Mouse (Mus musculus) T-cell, adult 2 months (primary cell): ENCODE data around the gene Shbg.

Experiments used
- DNase-seq: peaks from one replicate; pipeline ENCODE4 v3.0.0; 2022; ENCODE audit warnings: low spot score

Gene Shbg

DNA sequence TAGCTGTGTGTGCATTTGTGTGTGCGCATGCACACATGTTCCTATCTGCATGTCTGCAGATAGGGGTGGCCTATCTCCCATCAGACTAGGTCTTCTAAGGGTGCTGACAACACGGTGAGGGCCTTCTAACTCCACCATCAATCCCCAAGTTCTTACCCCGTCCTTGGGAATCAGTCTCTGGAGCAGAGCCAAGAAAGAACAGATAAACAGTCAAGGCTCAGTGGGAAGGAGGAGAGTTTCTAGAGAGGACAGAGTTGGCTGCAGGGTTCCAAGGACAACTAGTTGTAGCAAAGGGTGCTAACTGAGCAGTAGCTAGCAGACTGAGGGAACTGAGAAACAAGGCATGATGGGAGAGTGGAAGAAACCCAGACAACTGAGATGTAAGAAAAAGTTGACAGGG is 15.9 kb downstream of the Shbg start:
- DNase-seq: no peak

DNA sequence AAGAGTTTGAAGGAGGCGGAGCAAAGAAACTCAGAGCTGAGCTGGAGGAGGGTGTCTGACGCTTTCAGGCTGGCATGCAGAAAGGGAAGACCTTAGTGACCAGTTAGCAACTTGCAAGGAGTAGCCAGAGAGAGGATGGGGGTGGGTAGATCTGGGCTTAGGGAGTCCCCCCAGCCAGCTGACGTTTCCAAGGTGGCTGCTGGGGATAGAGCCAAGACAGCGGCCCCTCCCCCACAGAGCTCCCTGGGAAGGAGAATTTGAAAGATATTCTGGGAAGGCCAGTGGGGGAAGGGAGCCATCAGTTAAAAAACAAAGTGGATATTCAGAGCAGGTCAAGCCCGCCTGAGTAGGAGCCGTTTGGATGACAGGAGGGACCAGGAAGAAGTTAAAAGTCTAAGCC is 17.6 kb downstream of the Shbg start:
- no peak for DNase-seq

DNA sequence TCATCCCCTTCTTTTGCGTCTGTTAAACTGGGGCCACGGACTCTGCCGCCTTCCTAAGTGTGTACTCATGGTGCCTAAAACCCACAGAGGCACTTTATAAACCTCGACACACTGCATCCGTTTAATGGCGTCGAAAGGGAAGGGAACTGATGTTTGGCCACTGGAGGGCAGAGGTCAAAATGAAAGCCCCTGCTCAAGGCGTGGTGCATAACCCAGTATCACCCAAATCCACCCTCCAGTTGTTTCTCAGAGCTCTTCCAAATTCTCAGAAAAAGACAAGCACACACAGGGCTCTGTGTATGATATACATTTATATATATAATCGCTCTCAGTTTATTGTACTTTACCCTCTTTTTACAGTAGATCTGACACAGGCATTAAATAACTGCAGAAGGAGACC is 18.3 kb downstream of the Shbg start:
- no peak for DNase-seq

DNA sequence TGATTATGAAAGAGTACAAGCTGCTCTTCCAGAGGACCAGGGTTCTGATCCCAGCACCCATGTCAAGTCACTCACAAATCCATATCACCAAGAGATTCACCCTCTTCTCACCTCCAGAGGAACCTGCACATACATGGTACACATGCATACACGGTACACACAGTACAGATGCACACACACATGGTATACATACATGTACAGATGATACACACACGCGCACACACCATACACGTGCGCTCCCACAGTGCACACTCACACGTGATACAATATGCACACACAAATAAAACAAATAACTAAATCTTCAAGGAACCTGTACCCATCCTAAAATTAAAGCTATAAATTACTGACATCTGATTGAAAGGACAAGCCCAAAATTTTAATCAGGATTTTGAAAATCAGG is 22.9 kb downstream of the Shbg start:
- DNase-seq: no peak

DNA sequence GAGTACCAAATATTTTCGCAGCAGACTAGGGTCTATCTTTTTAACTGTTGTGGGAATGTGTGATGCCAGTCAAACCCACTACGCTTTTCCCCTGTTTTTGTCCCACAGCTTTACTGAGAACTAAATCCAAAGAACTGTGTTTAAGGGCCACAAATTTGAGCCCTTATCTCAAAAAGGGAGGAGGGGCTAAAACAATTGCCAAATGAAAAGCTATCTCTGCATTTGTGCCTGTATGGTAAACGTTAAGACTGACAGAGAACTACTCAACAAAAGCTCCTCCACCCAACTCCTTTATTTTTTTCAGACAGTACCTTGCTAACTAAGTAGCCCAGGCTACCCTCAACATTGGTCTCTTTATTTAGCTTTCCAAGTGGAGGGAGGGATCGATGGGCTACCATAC is 24.9 kb downstream of the Shbg start:
- DNase-seq: no peak

DNA sequence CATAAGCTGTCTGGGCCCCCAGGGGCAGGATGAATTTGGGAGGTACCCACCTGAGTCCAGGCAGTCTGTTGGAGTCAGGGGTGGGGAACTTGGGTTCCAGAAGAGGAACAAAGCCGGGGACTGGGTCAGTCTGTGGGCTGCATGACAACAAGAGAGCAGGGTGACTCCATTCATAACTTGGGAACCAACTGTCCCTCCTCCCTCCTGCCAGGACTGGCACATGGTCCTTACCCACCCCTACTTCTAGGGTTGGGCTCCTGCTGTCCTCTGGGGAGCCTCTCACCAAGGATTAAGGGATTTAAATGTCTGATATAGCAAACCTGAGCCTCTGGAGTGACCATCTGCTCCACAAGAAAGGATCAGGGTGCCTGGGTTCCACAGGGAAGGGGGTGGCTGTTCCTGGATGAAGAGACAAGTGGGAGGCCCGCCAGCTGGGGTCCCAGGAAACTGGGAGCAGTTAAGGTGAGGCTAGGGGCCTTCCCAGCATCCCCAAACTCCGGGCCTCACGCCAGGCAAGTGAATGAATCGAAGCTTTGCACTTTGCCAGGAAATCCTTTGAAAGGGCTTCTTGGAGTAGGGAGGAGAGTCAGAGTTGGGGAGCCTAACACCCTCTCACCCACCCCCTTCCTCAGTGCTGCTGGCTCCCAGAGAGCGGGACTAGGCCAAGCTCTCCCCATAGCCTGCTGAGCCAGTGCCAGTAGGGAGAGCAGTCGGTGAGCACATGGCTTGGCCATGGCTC is 25.6 kb downstream of the Shbg start:
- no peak for DNase-seq

DNA sequence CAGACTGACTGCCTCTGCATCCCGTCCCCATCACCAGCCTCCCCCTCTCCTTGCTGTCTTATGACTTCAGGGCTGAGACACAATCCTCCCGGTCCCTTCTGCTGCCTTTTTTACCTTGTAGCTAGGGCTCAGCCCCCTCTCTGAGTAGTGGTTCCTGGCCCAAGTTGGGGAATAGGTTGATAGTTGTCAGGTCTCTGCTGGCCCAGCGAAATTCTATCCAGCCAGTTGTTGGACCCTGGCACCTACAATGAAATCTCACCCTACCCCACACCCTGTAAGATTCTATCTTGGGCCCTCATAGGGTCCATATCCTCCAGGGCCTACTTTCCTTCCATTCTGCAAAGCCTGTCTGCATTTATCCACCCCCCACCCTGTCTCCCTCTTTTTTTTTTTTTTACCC is 26.3 kb downstream of the Shbg start:
- DNase-seq: no peak

DNA sequence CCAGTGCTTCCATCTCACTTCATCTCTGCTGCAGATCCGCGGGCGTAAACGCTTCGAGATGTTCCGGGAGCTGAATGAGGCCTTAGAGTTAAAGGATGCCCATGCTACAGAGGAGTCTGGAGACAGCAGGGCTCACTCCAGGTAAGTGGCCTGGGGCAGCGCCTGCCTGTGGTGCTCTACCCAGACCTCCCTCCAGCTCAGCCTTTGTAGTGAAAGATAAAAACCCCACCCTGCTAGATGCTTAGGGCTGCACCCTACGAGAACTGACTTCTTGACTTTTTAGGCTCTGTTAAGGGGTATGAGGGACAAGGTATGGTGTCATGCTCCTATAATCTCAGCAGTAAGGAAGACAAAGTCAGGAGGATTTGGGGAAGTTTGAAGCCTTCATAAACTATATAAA is 27.1 kb downstream of the Shbg start:
- DNase-seq: no peak

DNA sequence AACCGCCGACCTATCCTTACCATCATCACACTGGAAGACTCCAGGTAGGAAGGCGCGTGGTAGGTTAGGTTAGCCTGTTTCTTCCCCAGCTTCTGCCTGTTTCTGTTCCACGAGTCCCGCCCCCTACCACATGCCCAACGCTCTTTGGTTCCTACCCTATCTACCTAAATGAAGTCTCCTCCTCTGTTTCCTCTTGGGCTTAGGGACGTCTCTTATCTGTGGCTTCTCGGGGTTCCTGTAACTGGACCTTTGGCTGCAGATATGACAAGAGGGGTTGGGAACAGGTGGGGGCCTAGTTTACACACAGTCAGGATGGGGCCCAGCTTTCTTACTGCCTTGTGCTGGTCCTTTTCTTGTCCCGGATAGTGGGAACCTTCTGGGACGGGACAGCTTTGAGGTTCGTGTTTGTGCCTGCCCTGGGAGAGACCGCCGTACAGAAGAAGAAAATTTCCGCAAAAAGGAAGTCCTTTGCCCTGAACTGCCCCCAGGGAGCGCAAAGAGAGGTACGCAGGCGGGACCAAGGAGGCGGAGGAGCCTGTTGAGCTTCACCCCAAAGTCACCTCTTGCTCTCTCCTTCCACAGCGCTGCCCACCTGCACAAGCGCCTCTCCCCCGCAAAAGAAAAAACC is 28.4 kb downstream of the Shbg start:
- DNase-seq: no peak

DNA sequence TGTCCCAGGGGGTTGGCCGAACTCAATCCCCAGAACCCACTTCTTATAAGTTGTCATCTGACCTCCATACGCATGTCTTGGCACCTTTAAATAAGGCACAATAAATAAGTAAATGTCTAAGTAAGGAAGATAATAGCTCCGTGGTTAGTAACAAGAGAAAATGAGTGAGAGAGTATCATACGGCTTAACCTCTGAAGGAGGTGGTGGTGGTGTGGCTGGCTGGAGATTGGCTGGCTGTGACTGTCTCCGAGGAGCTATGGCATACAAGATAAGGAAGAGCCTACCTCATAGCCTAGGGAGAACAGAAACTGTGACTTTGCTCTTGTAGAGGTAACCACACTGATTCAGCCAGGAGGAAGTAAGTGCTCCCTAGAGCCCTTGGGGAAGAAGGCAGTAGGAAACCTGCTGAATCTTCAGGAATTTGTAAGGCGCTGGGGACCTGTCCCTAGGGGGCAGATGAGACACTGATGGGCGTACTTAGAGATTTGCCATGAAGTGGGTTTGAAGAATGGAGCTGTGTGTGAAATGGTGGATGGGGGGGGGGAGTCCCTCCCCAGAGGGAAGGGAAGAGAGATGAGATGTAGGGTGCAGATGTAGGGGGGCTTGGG is 31.9 kb downstream of the Shbg start:
- DNase-seq: no peak

DNA sequence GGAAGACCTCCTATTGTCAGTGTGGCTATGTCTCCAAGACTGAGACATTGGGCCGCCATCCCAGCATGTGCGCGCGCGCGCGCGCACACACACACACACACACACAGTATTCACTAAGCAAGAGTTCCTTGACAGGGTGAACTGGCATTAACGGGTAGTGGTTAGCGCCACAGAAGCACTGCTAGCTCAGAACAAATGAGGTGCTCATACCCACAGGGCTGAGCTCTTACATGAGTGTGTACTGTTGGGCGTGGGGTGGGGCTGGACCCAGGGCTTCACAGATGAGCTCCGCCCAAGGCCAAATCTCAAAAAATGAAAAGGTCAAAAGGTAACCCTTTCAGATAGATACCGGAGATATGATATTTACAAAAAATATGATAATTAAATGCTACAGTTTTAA is 32.8 kb downstream of the Shbg start:
- no peak for DNase-seq

DNA sequence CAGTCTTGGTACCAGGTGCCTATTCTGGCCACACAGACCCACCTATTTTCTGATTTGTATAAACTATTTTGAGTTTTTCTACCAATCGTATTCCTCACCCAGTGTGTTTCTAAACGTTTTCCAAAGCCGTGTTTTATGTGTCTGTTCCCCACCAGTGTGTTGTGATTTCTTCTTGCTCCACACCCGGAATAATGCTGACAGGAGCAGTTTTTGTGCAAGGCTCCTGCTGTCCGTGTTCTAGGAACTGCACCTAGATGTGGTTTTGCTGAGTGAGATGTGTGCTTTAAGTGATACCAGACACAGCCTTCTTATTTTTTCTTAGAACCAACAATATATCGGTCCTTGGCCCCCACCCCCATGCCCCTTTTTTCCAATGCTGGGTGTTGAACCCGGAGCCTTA is 33.7 kb downstream of the Shbg start:
- DNase-seq: no peak

DNA sequence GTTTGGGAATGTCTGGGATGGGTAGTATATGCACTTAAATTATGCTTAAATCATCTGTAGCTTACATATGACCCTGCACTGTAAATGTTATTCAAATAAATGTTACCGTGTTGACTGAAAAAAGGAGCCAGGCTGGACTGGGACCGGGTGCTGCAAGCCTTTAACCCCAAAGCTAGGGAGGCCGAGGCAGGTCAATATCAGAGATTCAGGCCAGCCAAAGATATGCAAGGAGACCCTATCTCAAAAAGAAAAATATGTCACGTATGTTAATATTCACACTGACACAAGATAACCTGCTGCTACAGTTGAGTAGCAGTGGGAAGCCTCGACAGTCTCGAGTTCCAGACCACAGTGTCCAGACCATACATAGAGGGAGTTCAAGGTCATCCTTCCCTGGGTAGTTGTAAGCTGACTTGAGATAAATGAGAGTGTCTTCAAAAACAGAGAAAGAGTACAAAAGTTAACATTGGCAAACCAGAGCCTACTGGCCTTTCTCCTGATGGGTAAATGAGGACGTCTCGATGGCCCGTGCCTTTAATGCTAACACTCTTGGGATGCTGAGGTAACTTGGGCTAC is 35.4 kb downstream of the Shbg start:
- no peak for DNase-seq

DNA sequence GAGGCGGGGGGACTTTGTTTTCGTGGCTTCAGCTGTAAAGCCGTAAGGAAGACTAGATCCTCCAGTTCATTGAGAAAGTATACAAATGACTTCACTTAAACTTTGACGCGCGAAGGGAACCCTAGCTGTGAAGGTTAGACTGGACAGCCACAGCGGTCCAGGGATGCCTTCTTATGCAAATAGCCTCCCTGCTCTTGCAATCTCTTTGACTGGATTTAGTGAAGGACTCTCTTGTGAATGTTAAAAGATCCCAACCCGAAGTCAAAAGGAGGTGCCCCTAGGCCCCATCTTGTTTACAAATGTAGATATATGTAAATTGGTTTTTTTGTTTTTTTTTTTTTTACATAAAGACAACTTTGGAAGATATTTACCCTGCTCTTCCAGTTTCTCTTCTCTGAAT is 35.9 kb downstream of the Shbg start:
- no peak for DNase-seq

DNA sequence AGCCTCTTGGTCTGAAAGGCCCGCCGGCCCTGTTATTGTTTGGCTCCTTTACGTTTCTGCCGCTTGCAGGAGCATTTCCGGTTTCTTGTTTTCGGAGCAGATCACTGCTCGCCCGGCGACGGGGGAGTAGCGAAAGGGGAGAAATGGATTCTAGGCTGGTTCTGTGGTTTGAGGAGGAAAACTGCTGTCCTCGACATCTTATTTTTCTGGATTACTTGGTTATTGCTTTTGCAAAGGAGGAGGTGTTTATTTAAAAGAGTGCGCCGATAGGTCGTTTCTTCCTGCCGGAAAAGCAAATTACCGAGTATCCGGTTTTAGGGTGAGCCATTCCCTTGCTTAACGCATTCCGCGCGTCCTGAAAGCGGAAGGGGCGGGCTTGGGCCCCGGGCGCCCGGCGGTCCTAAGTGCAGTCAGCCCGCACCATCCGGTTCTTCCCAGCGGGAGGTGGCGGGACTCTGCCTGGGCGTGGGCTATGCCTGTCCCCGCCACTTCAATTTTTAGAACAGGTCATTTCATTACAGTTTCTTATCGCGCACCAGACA is 36.5 kb downstream of the Shbg start:
- DNase-seq: peak; percentile 90

DNA sequence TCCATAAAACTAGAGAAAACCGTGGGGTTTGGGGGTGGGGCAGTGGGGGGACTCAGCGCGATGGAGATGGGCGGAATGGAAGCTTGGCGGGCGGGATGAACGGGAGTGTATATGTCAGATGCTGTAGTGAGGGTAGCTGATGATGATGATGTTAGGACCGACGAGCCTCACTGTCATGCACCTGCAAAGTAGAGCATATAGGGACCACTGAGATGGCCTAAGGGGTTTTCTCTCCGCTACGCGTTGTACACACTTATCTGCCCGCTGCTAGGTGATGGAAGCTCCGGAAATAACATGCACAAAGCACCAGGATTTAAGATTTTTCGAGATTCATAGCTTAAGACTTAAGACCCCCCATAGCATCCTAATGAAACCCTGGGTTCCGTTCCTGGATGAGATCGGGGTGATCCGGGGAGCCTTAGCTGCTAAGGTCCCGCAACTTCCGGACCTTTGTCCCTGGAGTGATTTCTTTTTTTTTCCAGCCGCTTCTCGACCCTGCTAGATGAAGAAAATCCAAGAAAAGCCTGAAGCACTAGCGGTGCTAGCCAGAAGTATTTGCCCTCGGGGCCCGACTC is 37.0 kb downstream of the Shbg start:
- DNase-seq: peak; percentile 11

DNA sequence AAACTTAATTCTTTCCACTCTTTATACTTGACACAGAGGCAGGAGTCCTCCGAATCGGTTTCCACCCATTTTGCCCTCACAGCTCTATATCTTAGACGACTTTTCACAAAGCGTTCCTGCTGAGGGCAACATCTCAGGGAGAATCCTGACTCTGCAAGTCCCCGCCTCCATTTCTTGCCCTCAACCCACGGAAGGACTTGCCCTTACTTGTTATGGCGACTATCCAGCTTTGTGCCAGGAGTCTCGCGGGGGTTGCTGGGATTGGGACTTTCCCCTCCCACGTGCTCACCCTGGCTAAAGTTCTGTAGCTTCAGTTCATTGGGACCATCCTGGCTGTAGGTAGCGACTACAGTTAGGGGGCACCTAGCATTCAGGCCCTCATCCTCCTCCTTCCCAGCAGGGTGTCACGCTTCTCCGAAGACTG is 37.6 kb downstream of the Shbg start, which contains the start of the genes Wrap53 and Trp53:
Gene Wrap53 (minus strand): TSS at position 165 of the 424 bp plus-strand sequence.
Gene Trp53 (plus strand): TSS at position 269 of the 424 bp plus-strand sequence.
- peak; percentile 91 for DNase-seq

DNA sequence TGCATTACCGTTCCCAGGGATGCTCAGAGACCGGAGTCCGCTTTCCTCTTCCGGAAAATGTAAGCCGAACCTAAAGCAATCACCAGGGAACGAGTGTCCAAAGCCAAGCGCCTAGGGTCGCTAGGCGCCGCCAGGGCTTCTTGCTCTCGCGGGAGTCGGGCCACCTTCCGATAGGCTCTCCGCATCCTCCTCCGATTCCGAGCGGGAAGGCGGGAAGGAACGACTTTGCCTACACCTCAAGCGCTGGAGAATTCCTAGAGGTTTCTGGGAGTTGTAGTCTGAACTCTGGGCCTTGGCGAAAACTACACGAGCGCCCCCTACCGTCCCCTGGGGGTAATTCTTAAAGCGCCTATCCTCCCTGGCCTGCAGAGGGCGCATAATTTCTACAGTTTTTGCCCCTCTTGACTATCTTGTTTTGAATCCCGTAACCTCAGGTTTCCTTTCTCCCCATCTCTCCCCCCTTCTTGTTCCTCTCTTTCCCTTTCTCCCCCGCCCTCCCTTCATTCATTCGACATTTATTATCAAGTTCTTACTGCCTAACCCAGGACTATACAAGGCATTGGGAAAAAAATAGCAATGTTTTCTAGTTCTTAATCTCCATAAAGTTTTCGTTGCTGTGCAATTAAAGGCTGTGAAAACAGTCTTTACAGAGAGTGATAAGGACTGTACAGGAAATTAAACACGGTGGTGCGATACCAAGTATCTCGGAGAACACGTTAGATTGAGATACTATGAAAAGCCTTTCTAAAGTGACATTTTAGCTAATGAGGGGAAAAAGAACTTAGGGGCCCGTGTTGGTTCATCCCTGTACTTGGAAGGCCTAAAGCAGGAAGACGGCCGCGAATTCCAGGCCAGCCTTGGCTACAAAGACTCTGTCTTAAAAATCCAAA is 38.3 kb downstream of the Shbg start:
- DNase-seq: peak; percentile 95

DNA sequence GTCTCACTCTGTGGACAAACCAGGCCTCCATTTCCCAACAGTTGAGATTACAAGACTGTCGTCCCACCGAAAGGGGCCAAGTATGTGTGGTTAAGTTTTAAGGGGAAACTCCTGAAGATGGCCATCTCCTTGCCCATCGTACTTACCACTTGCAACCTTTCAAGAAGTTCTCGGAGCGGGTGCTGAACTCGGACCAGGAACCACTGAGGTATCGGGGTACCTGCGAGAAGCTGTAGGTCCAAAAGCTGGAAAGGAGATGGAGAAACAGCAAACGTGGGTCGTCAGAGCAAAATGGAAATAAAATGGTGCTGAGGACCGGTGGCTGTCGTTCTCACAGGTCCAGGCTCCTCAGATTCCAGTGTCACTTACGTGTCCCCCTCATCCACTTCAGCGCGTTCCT is 39.4 kb downstream of the Shbg start:
- DNase-seq: no peak

DNA sequence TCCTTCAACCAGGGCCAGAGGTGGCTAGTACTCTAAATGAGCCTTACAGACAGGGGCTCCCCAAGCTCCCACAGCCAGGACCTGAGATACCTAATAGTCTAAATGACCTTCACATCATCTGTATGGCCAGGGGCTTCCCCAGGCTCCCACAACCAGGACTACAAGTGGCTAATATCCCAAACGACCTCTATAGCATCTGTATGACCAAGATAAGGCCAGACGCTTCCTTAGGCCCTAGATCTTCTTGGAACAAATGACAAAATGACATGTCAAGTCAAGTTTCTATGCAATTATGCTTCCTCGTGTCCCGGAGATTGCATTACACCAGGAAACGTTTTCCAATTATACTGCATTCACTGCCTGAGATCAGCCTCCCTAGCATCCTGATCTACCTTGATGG is 41.4 kb downstream of the Shbg start:
- DNase-seq: no peak

DNA sequence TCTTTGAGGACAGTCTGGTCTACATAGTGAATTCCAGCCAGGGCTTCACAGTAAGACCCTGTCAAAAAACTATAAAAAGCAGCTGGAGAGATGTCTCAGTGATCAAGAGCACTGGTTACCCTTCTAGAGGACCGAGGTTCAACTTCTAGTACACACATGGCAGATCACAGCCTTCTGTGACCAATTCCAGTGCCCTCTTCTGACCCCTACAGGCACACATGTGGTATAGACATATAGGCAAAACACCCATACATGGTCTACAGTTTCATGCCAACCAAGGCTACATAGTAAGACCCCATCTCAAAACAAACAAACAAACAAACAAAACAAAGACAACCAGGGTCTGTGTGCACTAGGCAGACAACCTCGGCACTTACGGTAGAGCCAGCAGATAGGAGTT is 42.5 kb downstream of the Shbg start:
- peak; percentile 41 for DNase-seq
